In the genomic region with DNA sequence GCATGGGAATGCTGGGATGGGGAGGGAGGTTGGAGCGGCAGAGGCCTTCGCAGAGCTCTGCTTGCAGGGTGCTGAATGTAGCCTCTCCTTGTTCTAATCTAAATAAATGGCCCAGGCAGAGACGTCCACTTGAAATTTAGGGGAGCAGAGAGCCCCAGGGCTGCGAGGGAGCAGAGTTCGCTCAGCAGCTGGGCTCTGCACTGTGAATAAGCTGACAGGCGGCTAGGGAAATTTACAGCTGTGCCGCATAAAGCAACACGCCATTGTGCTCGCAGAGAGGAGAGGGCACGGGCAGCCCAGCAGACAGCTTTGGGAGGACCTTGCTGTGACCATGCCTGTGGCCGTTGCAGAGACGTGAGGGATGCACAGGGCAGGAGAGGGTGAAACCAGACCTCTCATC, we compare ENCODE assay signal across 11 mouse cellular contexts. TPM values are rescaled to one million over a fixed set of nuclear protein-coding genes. Genes with fewer than 3 reads are reported as not detected.
DNase-seq lines count a peak whose midpoint lies in the region; ATAC-seq and TF ChIP-seq lines count a peak whose summit lies in the region.
"Had no signal": no experiment of that assay in that cellular context is flagged by ENCODE, and none has a peak within 500 bp of the region (broad histone marks: within the 10 kb centered on the region; RNA-seq: fewer than 3 reads in every experiment).

No protein-coding gene starts in this region.

- H3K27ac ChIP-seq in forebrain, embryonic 12.5 days: peak overlapping the region; percentile 31
- no peak overlapping the region for H3K27ac ChIP-seq in forebrain, embryonic 11.5 days (ENCODE audit: low read depth, low read length)
- peak overlapping the region; percentile 48; the same call in 1 of the 2 replicates for H3K27ac ChIP-seq in hindbrain, embryonic 13.5 days
- no peak overlapping the region for H3K27ac ChIP-seq in hindbrain, embryonic 11.5 days (ENCODE audit: low read depth, low read length)
- no peak overlapping the region for H3K27ac ChIP-seq in stomach, embryonic 16.5 days (ENCODE audit: low read length)
- H3K27ac ChIP-seq in stomach, postnatal 0 days (replicated peaks): no peak overlapping the region
- H3K27ac ChIP-seq: hindbrain, embryonic 15.5 days had no signal

- ATAC-seq in forebrain, embryonic 12.5 days (ENCODE audit: low FRiP score): no peak
- no peak for ATAC-seq in forebrain, embryonic 11.5 days (replicated peaks; ENCODE audit: low FRiP score)
- no peak for ATAC-seq in hindbrain, embryonic 13.5 days (ENCODE audit: low FRiP score)
- ATAC-seq in hindbrain, embryonic 11.5 days (ENCODE audit: low FRiP score): no peak
- no peak for ATAC-seq in stomach, embryonic 16.5 days (ENCODE audit: insufficient read depth, low FRiP score)
- ATAC-seq in stomach, postnatal 0 days (ENCODE audit: low FRiP score, low TSS enrichment): no peak

- no peak for TF ChIP-seq CTCF in stomach, postnatal 0 days (IDR thresholded peaks at IDR 0.05; ENCODE audit: low read depth)

- H3K27me3 ChIP-seq in forebrain, embryonic 12.5 days: peaks cover 11% of the 10 kb centered on the region; the same call in 1 of the 2 replicates
- no peaks in the 10 kb centered on the region for H3K27me3 ChIP-seq in forebrain, embryonic 11.5 days (ENCODE audit: control insufficient read depth, insufficient read depth, low read length)
- peaks cover 75% of the 10 kb centered on the region for H3K27me3 ChIP-seq in hindbrain, embryonic 13.5 days
- peaks cover 2% of the 10 kb centered on the region for H3K27me3 ChIP-seq in hindbrain, embryonic 11.5 days (ENCODE audit: control insufficient read depth, insufficient read depth, low read length)
- no peaks in the 10 kb centered on the region; the same call in 1 of the 2 replicates for H3K27me3 ChIP-seq in stomach, embryonic 16.5 days (ENCODE audit: control insufficient read depth, insufficient read depth, low read length)
- H3K27me3 ChIP-seq in stomach, postnatal 0 days (ENCODE audit: control insufficient read depth, insufficient read depth, low read length): no peaks in the 10 kb centered on the region

- TF ChIP-seq EP300 in stomach, postnatal 0 days (optimal IDR thresholded peaks at IDR 0.05): no peak

- H3K9me3 ChIP-seq in forebrain, embryonic 12.5 days: no peaks in the 10 kb centered on the region
- no peaks in the 10 kb centered on the region for H3K9me3 ChIP-seq in forebrain, embryonic 11.5 days (ENCODE audit: control insufficient read depth, low read length)
- H3K9me3 ChIP-seq in hindbrain, embryonic 13.5 days: no peaks in the 10 kb centered on the region
- H3K9me3 ChIP-seq in hindbrain, embryonic 11.5 days (ENCODE audit: control insufficient read depth, low read length): no peaks in the 10 kb centered on the region
- H3K9me3 ChIP-seq in stomach, embryonic 16.5 days (replicated peaks; ENCODE audit: control insufficient read depth, low read length): no peaks in the 10 kb centered on the region
- H3K9me3 ChIP-seq in stomach, postnatal 0 days (ENCODE audit: control insufficient read depth, low read length): no peaks in the 10 kb centered on the region
- H3K9me3 ChIP-seq: hindbrain, embryonic 15.5 days had no signal

- 38% methylated on average over 12 of the region's 12 CpGs for WGBS in forebrain, embryonic 12.5 days
- 56% methylated on average over 12 of the region's 12 CpGs for WGBS in forebrain, embryonic 11.5 days
- 26% methylated on average over 12 of the region's 12 CpGs for WGBS in hindbrain, embryonic 13.5 days
- 30% methylated on average over 12 of the region's 12 CpGs for WGBS in hindbrain, embryonic 11.5 days
- 39% methylated on average over 12 of the region's 12 CpGs for WGBS in stomach, embryonic 16.5 days
- 54% methylated on average over 12 of the region's 12 CpGs for WGBS in stomach, postnatal 0 days

- H3K4me3 ChIP-seq in forebrain, embryonic 12.5 days (replicated peaks): no peak overlapping the region
- H3K4me3 ChIP-seq in forebrain, embryonic 11.5 days (ENCODE audit: low read depth, low read length): no peak overlapping the region
- H3K4me3 ChIP-seq in hindbrain, embryonic 13.5 days: no peak overlapping the region
- H3K4me3 ChIP-seq in hindbrain, embryonic 11.5 days (ENCODE audit: low read depth, low read length): no peak overlapping the region
- no peak overlapping the region for H3K4me3 ChIP-seq in stomach, embryonic 16.5 days (replicated peaks; ENCODE audit: low read length)
- H3K4me3 ChIP-seq in stomach, postnatal 0 days (ENCODE audit: low read depth, low read length): no peak overlapping the region
- H3K4me3 ChIP-seq: hindbrain, embryonic 15.5 days had no signal

- peaks cover 25% of the 10 kb centered on the region for H3K4me1 ChIP-seq in forebrain, embryonic 12.5 days
- peaks cover 7% of the 10 kb centered on the region; the same call in 1 of the 2 replicates for H3K4me1 ChIP-seq in forebrain, embryonic 11.5 days (replicated peaks; ENCODE audit: control insufficient read depth, insufficient read depth, low read length)
- H3K4me1 ChIP-seq in hindbrain, embryonic 13.5 days (replicated peaks): peaks cover 58% of the 10 kb centered on the region
- peaks cover 4% of the 10 kb centered on the region for H3K4me1 ChIP-seq in hindbrain, embryonic 11.5 days (replicated peaks; ENCODE audit: control insufficient read depth, insufficient read depth, low read length)
- peaks cover 8% of the 10 kb centered on the region for H3K4me1 ChIP-seq in stomach, embryonic 16.5 days (ENCODE audit: control insufficient read depth, insufficient read depth, low read length)
- H3K4me1 ChIP-seq in stomach, postnatal 0 days (replicated peaks; ENCODE audit: control insufficient read depth, insufficient read depth): no peaks in the 10 kb centered on the region

- H3K36me3 ChIP-seq in forebrain, embryonic 12.5 days (replicated peaks): peaks cover 33% of the 10 kb centered on the region
- H3K36me3 ChIP-seq in forebrain, embryonic 11.5 days (ENCODE audit: control insufficient read depth, insufficient read depth, low read length): no peaks in the 10 kb centered on the region; the same call in 1 of the 2 replicates
- H3K36me3 ChIP-seq in hindbrain, embryonic 13.5 days: no peaks in the 10 kb centered on the region
- H3K36me3 ChIP-seq in hindbrain, embryonic 11.5 days (ENCODE audit: control insufficient read depth, insufficient read depth, low read length): no peaks in the 10 kb centered on the region
- H3K36me3 ChIP-seq in stomach, embryonic 16.5 days (ENCODE audit: control insufficient read depth, insufficient read depth, low read length): no peaks in the 10 kb centered on the region
- no peaks in the 10 kb centered on the region for H3K36me3 ChIP-seq in stomach, postnatal 0 days (ENCODE audit: control insufficient read depth, insufficient read depth, low read length)
- H3K36me3 ChIP-seq: G1E; hindbrain, embryonic 15.5 days had no signal

- H3K4me2 ChIP-seq in forebrain, embryonic 12.5 days: no peak overlapping the region
- no peak overlapping the region for H3K4me2 ChIP-seq in forebrain, embryonic 11.5 days (ENCODE audit: low read depth, low read length, severe bottlenecking)
- no peak overlapping the region for H3K4me2 ChIP-seq in hindbrain, embryonic 13.5 days
- no peak overlapping the region for H3K4me2 ChIP-seq in hindbrain, embryonic 11.5 days (replicated peaks; ENCODE audit: low read depth, low read length)
- no peak overlapping the region for H3K4me2 ChIP-seq in stomach, embryonic 16.5 days (ENCODE audit: low read depth, low read length)
- H3K4me2 ChIP-seq in stomach, postnatal 0 days (replicated peaks; ENCODE audit: low read depth): no peak overlapping the region
- H3K4me2 ChIP-seq: hindbrain, embryonic 15.5 days had no signal

- peak overlapping the region; percentile 26 for H3K9ac ChIP-seq in forebrain, embryonic 12.5 days
- H3K9ac ChIP-seq in forebrain, embryonic 11.5 days (ENCODE audit: low read length): no peak overlapping the region
- peak overlapping the region; percentile 39; the same call in 1 of the 2 replicates for H3K9ac ChIP-seq in hindbrain, embryonic 13.5 days
- H3K9ac ChIP-seq in hindbrain, embryonic 11.5 days (ENCODE audit: low read depth, low read length): no peak overlapping the region
- 0 out of 2 replicates have a peak overlapping the region, but pooled peaks have one; percentile 4 for H3K9ac ChIP-seq in stomach, embryonic 16.5 days (ENCODE audit: low read length)
- H3K9ac ChIP-seq in stomach, postnatal 0 days (ENCODE audit: low read length): no peak overlapping the region
- H3K9ac ChIP-seq: hindbrain, embryonic 15.5 days had no signal

- no peak for DNase-seq in forebrain, embryonic 11.5 days (ENCODE audit: low spot score)
- no peak for DNase-seq in hindbrain, embryonic 11.5 days (ENCODE audit: low spot score)
- DNase-seq in stomach, postnatal 0 days (ENCODE audit: low spot score): no peak
- DNase-seq in layer of hippocampus, adult 9-11 months: no peak
- DNase-seq in cerebellum, postnatal 14 days: no peak

RNA-seq across cellular contexts. Expression of gene B230104I21Rik, which starts 4.7 kb away (rescaled TPM):
- 0.23 TPM in 1 of 2 replicates, not detected in the other for polyA plus RNA-seq in forebrain, embryonic 12.5 days (2016; fragmentation: Nextera tagmentation; extraction: Ambion mirVana)
- polyA plus RNA-seq in forebrain, embryonic 11.5 days (2014; fragmentation: Nextera tagmentation; extraction: Ambion mirVana): not detected in 2 replicates
- polyA plus RNA-seq in hindbrain, embryonic 13.5 days (2015; fragmentation: Nextera tagmentation; extraction: Ambion mirVana): not detected in 2 replicates
- polyA plus RNA-seq in hindbrain, embryonic 11.5 days (2014; fragmentation: Nextera tagmentation; extraction: Ambion mirVana): not detected in 2 replicates
- polyA plus RNA-seq in stomach, embryonic 16.5 days (2015; fragmentation: Nextera tagmentation; extraction: Ambion mirVana): not detected in 2 replicates
- not detected in 2 replicates for polyA plus RNA-seq in stomach, postnatal 0 days (2015; fragmentation: Nextera tagmentation; extraction: Ambion mirVana)
- polyA plus RNA-seq: G1E; hindbrain, embryonic 15.5 days; liver, adult 2 months had no signal

RNA-seq across cellular contexts. Expression of gene Arhgef16, which starts 29.8 kb away (rescaled TPM):
- polyA plus RNA-seq in forebrain, embryonic 12.5 days (2016; fragmentation: Nextera tagmentation; extraction: Ambion mirVana): 0.64 and 1.2 TPM in 2 replicates
- 0.90 and 1.2 TPM in 2 replicates for polyA plus RNA-seq in forebrain, embryonic 11.5 days (2014; fragmentation: Nextera tagmentation; extraction: Ambion mirVana)
- polyA plus RNA-seq in hindbrain, embryonic 13.5 days (2015; fragmentation: Nextera tagmentation; extraction: Ambion mirVana): 0.88 and 1.2 TPM in 2 replicates
- 2.5 and 2.9 TPM in 2 replicates for polyA plus RNA-seq in hindbrain, embryonic 11.5 days (2014; fragmentation: Nextera tagmentation; extraction: Ambion mirVana)
- polyA plus RNA-seq in stomach, embryonic 16.5 days (2015; fragmentation: Nextera tagmentation; extraction: Ambion mirVana): 36.2 and 41.2 TPM in 2 replicates
- polyA plus RNA-seq in stomach, postnatal 0 days (2015; fragmentation: Nextera tagmentation; extraction: Ambion mirVana): 38.5 and 41.2 TPM in 2 replicates
- polyA plus RNA-seq: G1E had no signal

Comparison
In these comparisons a context has a peak if more than half of its experiments do, and no peak if none do; other contexts are left out.
1. H3K27ac ChIP-seq: peak in forebrain, embryonic 12.5 days (single experiment) and hindbrain, embryonic 13.5 days (single experiment); none in forebrain, embryonic 11.5 days (single experiment), hindbrain, embryonic 11.5 days (single experiment), stomach, embryonic 16.5 days (single experiment) and stomach, postnatal 0 days (single experiment).
2. H3K9ac ChIP-seq: peak in forebrain, embryonic 12.5 days (single experiment), hindbrain, embryonic 13.5 days (single experiment) and stomach, embryonic 16.5 days (single experiment); none in forebrain, embryonic 11.5 days (single experiment), hindbrain, embryonic 11.5 days (single experiment) and stomach, postnatal 0 days (single experiment).